Mouse (Mus musculus): ENCODE data around the gene Dot1l. TPM values are rescaled to one million over a fixed set of nuclear protein-coding genes. Genes with fewer than 3 reads are reported as not detected.
"Not testable (repeated sequence)": the region's sequence is repeated elsewhere in the genome, so short reads cannot be mapped to it uniquely, and the experiment has no call there.

The Dot1l gene
- total RNA-seq, 2 experiments from 2014 or later = 9.0 to 34.8 TPM

- no peak for ATAC-seq (replicated peaks; ENCODE audit: poor library complexity)
Measured at GRCm38 (mm10) chr10:80808099-80808984, 53.3 kb downstream of the Dot1l start.

GRCm38 (mm10) chr10:80808985-80809632 is 54.1 kb downstream of the Dot1l start:
- ATAC-seq (replicated peaks; ENCODE audit: poor library complexity) = no peak

GRCm38 (mm10) chr10:80810084-80810483 is 55.1 kb downstream of the Dot1l start:
- ATAC-seq (replicated peaks; ENCODE audit: poor library complexity) = no peak

- ATAC-seq (replicated peaks; ENCODE audit: poor library complexity) = no peak
Measured at GRCm38 (mm10) chr10:80812391-80813041, 57.5 kb downstream of the Dot1l start.

- ATAC-seq (replicated peaks; ENCODE audit: poor library complexity) = no peak
Measured at GRCm38 (mm10) chr10:80813366-80813765, 58.4 kb downstream of the Dot1l start, which contains the start of gene Jsrp1. Gene Jsrp1, minus strand, starts transcription at chr10:80813498.

GRCm38 (mm10) chr10:80814800-80815199 is 59.8 kb downstream of the Dot1l start:
- no peak for ATAC-seq (replicated peaks; ENCODE audit: poor library complexity)

GRCm38 (mm10) chr10:80816303-80816702 is 61.3 kb downstream of the Dot1l start:
- not testable (repeated sequence) for ATAC-seq (replicated peaks; ENCODE audit: poor library complexity)

- ATAC-seq (replicated peaks; ENCODE audit: poor library complexity) = no peak
Measured at GRCm38 (mm10) chr10:80817164-80817563, 62.2 kb downstream of the Dot1l start.

- ATAC-seq (replicated peaks; ENCODE audit: poor library complexity) = not testable (repeated sequence)
Measured at GRCm38 (mm10) chr10:80817955-80818354, 62.9 kb downstream of the Dot1l start.

- ATAC-seq (replicated peaks; ENCODE audit: poor library complexity) = peak; percentile 96
Measured at GRCm38 (mm10) chr10:80818599-80819281, 63.7 kb downstream of the Dot1l start.

- ATAC-seq (replicated peaks; ENCODE audit: poor library complexity) = no peak
Measured at GRCm38 (mm10) chr10:80819406-80819805, 64.4 kb downstream of the Dot1l start.

GRCm38 (mm10) chr10:80821991-80822390 is 67.0 kb downstream of the Dot1l start:
- ATAC-seq (replicated peaks; ENCODE audit: poor library complexity) = no peak

- ATAC-seq (replicated peaks; ENCODE audit: poor library complexity) = no peak
Measured at GRCm38 (mm10) chr10:80822528-80822927, 67.5 kb downstream of the Dot1l start.

- no peak for ATAC-seq (replicated peaks; ENCODE audit: poor library complexity)
Measured at GRCm38 (mm10) chr10:80823316-80823715, 68.3 kb downstream of the Dot1l start.

GRCm38 (mm10) chr10:80823847-80824643 is 69.0 kb downstream of the Dot1l start:
- no peak for ATAC-seq (replicated peaks; ENCODE audit: poor library complexity)

- no peak for ATAC-seq (replicated peaks; ENCODE audit: poor library complexity)
Measured at GRCm38 (mm10) chr10:80824827-80825226, 69.8 kb downstream of the Dot1l start.

- ATAC-seq (replicated peaks; ENCODE audit: poor library complexity) = peak; percentile 81
Measured at GRCm38 (mm10) chr10:80826151-80827062, 71.4 kb downstream of the Dot1l start, which contains the start of gene Oaz1. Gene Oaz1, plus strand, starts transcription at chr10:80826656.

- ATAC-seq (replicated peaks; ENCODE audit: poor library complexity) = no peak
Measured at GRCm38 (mm10) chr10:80827063-80827869, 72.3 kb downstream of the Dot1l start.

All from megakaryocyte progenitor cell, adult 5-6 weeks (primary cell).